Mouse (Mus musculus) liver, embryonic 16.5 days (tissue): Measurements from ENCODE around the gene Mgat4b. TPM values are rescaled to one million over a fixed set of nuclear protein-coding genes. Genes with fewer than 3 reads are reported as not detected.
A peak's percentile ranks its signal among the peaks of the same experiment; 100 is the strongest.

Experiments
- ATAC-seq: fragments of 200-750 bp; cut with Nextera tagmentation; 2 replicates; pipeline ENCODE4 v1.8.0; 2017; ENCODE audit warnings: low read depth, mild to moderate bottlenecking, moderate number of reproducible peaks, moderate library complexity
- H3K27ac ChIP-seq: fragments of 300-500 bp; sonication (generic); 2 replicates; pipeline ENCODE4 v1.5.1; 2014; ENCODE audit warnings: mild to moderate bottlenecking, low read length
- H3K27me3 ChIP-seq: fragments of 300-500 bp; sonication (generic); 2 replicates; pipeline ENCODE4 v1.6.1; 2014; ENCODE audit warnings: low read depth, low read length, mixed read lengths; ENCODE audit not compliant: control insufficient read depth, insufficient read depth
- H3K36me3 ChIP-seq: fragments of 300-500 bp; sonication (generic); 2 replicates; pipeline ENCODE4 v1.6.1; 2014; ENCODE audit warnings: mild to moderate bottlenecking; ENCODE audit not compliant: control insufficient read depth, insufficient read depth
- H3K4me1 ChIP-seq: fragments of 300-500 bp; sonication (generic); 2 replicates; pipeline ENCODE4 v1.6.1; 2014; ENCODE audit warnings: low read depth, low read length, mixed read lengths; ENCODE audit not compliant: control insufficient read depth
- H3K4me2 ChIP-seq: fragments of 300-500 bp; sonication (generic); 2 replicates; pipeline ENCODE4 v1.6.1; 2014; ENCODE audit warnings: low read depth, low read length, mixed read lengths
- H3K4me3 ChIP-seq: fragments of 300-500 bp; sonication (generic); 2 replicates; pipeline ENCODE4 v1.5.1; 2014; ENCODE audit warnings: low read depth, mild to moderate bottlenecking, low read length
- H3K9ac ChIP-seq: fragments of 300-500 bp; sonication (generic); 2 replicates; pipeline ENCODE4 v1.6.1; 2014; ENCODE audit warnings: low read depth, low read length
- H3K9me3 ChIP-seq: fragments of 300-500 bp; sonication (generic); replicated peaks from 2 replicates; pipeline ENCODE4 v1.6.1; 2016; ENCODE audit warnings: low read length; ENCODE audit not compliant: control insufficient read depth
- whole genome bisulfite sequencing: fragments of 180-500 bp; shearing (Covaris S2); extraction: QIAGEN DNeasy Blood & Tissue Kit; methylation state at CpG from one replicate; pipeline ENCODE4 v1.1.7; 2014; ENCODE audit not compliant: insufficient replicate concordance; 5-methylcytosine and 5-hydroxymethylcytosine counted together
- polyA plus RNA-seq: library from polyadenylated mRNA; unstranded; fragments of >200 nt; fragmentation: Nextera tagmentation; extraction: Ambion mirVana; gene quantifications from 2 replicates; pipeline ENCODE4 v1.2.1, GENCODE M21; 2015

The Mgat4b gene
- polyA plus RNA-seq, 1 experiment from 2014 or later: 3.1 TPM

GRCm38 (mm10) chr11:50194793-50195192, 15.9 kb upstream of the Mgat4b start:
- Histone ChIP-seq H3K27me3 (no peaks in the 10 kb centered on the region), H3K36me3 (peaks cover 11% of the 10 kb centered on the region), H3K9me3 (no peaks in the 10 kb centered on the region), H3K9ac (no peak overlapping the region), H3K4me2 (no peak overlapping the region), H3K4me1 (peaks cover 3% of the 10 kb centered on the region; the same call in 1 of the 2 replicates), H3K4me3 (no peak overlapping the region), H3K27ac (no peak overlapping the region)
- WGBS: 58% methylated on average over 4 of the region's 4 CpGs
- ATAC-seq: peak; percentile 57

GRCm38 (mm10) chr11:50197500-50197899, 13.2 kb upstream of the Mgat4b start:
- Histone ChIP-seq H3K4me3 (no peak overlapping the region), H3K27me3 (no peaks in the 10 kb centered on the region), H3K36me3 (peaks cover 37% of the 10 kb centered on the region), H3K4me2 (no peak overlapping the region), H3K9me3 (no peaks in the 10 kb centered on the region), H3K9ac (no peak overlapping the region), H3K27ac (no peak overlapping the region), H3K4me1 (peaks cover 5% of the 10 kb centered on the region; the same call in 1 of the 2 replicates)
- ATAC-seq: no peak
- WGBS: 79% methylated on average over 4 of the region's 4 CpGs

GRCm38 (mm10) chr11:50198219-50198846, 12.4 kb upstream of the Mgat4b start:
- H3K4me2 ChIP-seq: no peak overlapping the region
- WGBS: 75% methylated on average over 3 of the region's 5 CpGs
- H3K27ac ChIP-seq: no peak overlapping the region
- H3K36me3 ChIP-seq: peaks cover 43% of the 10 kb centered on the region
- ATAC-seq: no peak
- H3K27me3 ChIP-seq: no peaks in the 10 kb centered on the region
- H3K9ac ChIP-seq: no peak overlapping the region
- H3K9me3 ChIP-seq: no peaks in the 10 kb centered on the region
- H3K4me3 ChIP-seq: no peak overlapping the region
- peaks cover 5% of the 10 kb centered on the region; the same call in 1 of the 2 replicates for H3K4me1 ChIP-seq

GRCm38 (mm10) chr11:50198916-50199315, 11.8 kb upstream of the Mgat4b start:
- Histone ChIP-seq H3K27ac (no peak overlapping the region), H3K4me1 (peaks cover 5% of the 10 kb centered on the region; the same call in 1 of the 2 replicates), H3K27me3 (no peaks in the 10 kb centered on the region), H3K9ac (no peak overlapping the region), H3K9me3 (no peaks in the 10 kb centered on the region), H3K4me2 (no peak overlapping the region), H3K4me3 (no peak overlapping the region), H3K36me3 (peaks cover 46% of the 10 kb centered on the region)
- 85% methylated on average over 2 of the region's 2 CpGs for WGBS
- no peak for ATAC-seq

- H3K4me3 ChIP-seq: no peak overlapping the region
- no peak overlapping the region for H3K4me2 ChIP-seq
- no peak overlapping the region for H3K9ac ChIP-seq
- no peaks in the 10 kb centered on the region for H3K9me3 ChIP-seq
- peaks cover 62% of the 10 kb centered on the region for H3K36me3 ChIP-seq
- WGBS: 64% methylated on average over 8 of the region's 8 CpGs
- ATAC-seq: peak; percentile 57
- H3K4me1 ChIP-seq: peaks cover 13% of the 10 kb centered on the region
- H3K27me3 ChIP-seq: no peaks in the 10 kb centered on the region
- H3K27ac ChIP-seq: no peak overlapping the region
Measured at GRCm38 (mm10) chr11:50200613-50201012, 10.1 kb upstream of the Mgat4b start.

- no peaks in the 10 kb centered on the region for H3K9me3 ChIP-seq
- H3K27ac ChIP-seq: 0 out of 2 replicates have a peak overlapping the region, but pooled peaks have one; percentile 39
- peaks cover 72% of the 10 kb centered on the region for H3K36me3 ChIP-seq
- H3K9ac ChIP-seq: no peak overlapping the region
- H3K4me3 ChIP-seq: no peak overlapping the region
- H3K4me2 ChIP-seq: no peak overlapping the region
- ATAC-seq: peak; percentile 66
- H3K27me3 ChIP-seq: no peaks in the 10 kb centered on the region
- 76% methylated on average over 3 of the region's 3 CpGs for WGBS
- peaks cover 10% of the 10 kb centered on the region for H3K4me1 ChIP-seq
Measured at GRCm38 (mm10) chr11:50201590-50201989, 9.1 kb upstream of the Mgat4b start.

- Histone ChIP-seq H3K9me3 (no peaks in the 10 kb centered on the region), H3K36me3 (peaks cover 86% of the 10 kb centered on the region), H3K9ac (no peak overlapping the region), H3K4me2 (no peak overlapping the region), H3K27me3 (no peaks in the 10 kb centered on the region), H3K4me1 (peaks cover 10% of the 10 kb centered on the region), H3K27ac (0 out of 2 replicates have a peak overlapping the region, but pooled peaks have one; percentile 24), H3K4me3 (no peak overlapping the region)
- 78% methylated on average over 9 of the region's 9 CpGs for WGBS
- ATAC-seq: peak; percentile 2; the same call in 1 of the 2 replicates
Measured at GRCm38 (mm10) chr11:50203302-50203827, 7.3 kb upstream of the Mgat4b start.

- no peaks in the 10 kb centered on the region for H3K27me3 ChIP-seq
- no peak overlapping the region for H3K4me3 ChIP-seq
- H3K27ac ChIP-seq: no peak overlapping the region
- peaks cover 18% of the 10 kb centered on the region for H3K4me1 ChIP-seq
- H3K4me2 ChIP-seq: no peak overlapping the region
- peaks cover 69% of the 10 kb centered on the region for H3K36me3 ChIP-seq
- H3K9me3 ChIP-seq: no peaks in the 10 kb centered on the region
- no peak overlapping the region for H3K9ac ChIP-seq
- ATAC-seq: no peak
- 79% methylated on average over 3 of the region's 3 CpGs for WGBS
Measured at GRCm38 (mm10) chr11:50205434-50205833, 5.3 kb upstream of the Mgat4b start.

GRCm38 (mm10) chr11:50206037-50206436, 4.7 kb upstream of the Mgat4b start:
- Histone ChIP-seq H3K4me3 (no peak overlapping the region), H3K4me2 (no peak overlapping the region), H3K27ac (no peak overlapping the region), H3K9me3 (no peaks in the 10 kb centered on the region), H3K4me1 (peaks cover 22% of the 10 kb centered on the region), H3K9ac (no peak overlapping the region), H3K36me3 (peaks cover 63% of the 10 kb centered on the region), H3K27me3 (no peaks in the 10 kb centered on the region)
- ATAC-seq: no peak
- 72% methylated on average over 2 of the region's 2 CpGs for WGBS
